Mouse (Mus musculus) brain, adult 2 months (tissue): Measurements from ENCODE around the gene Glb1l3.
"Not testable (repeated sequence)": the region's sequence is repeated elsewhere in the genome, so short reads cannot be mapped to it uniquely, and the experiment has no call there.

Experiments
- DNase-seq: peaks from one replicate; pipeline ENCODE4 v3.0.0; 2011; ENCODE audit warnings: low read depth, low spot score

The Glb1l3 gene

DNA sequence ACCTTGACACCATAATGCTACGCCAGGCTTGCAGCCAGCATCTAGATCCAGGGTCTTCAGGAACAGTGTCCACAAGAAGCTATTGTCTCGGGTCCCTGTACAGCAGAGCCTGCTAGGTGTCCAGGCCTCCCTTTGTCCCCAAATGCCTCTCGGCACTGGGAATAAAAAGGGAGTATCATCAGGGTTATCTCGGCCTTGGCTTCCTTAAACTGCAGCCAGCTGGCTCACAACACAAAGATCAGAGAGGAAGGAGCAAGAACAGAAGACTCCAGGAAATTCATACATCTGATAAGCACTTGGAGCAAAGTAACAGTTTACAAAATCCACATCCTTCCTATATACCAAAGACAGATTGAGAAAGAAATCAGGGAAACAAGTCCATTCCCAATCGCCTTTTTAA lies at the start of gene Glb1l3:
Glb1l3 (minus strand) TSS at position 140 of the 400 bp plus-strand sequence.
- no peak for DNase-seq

DNA sequence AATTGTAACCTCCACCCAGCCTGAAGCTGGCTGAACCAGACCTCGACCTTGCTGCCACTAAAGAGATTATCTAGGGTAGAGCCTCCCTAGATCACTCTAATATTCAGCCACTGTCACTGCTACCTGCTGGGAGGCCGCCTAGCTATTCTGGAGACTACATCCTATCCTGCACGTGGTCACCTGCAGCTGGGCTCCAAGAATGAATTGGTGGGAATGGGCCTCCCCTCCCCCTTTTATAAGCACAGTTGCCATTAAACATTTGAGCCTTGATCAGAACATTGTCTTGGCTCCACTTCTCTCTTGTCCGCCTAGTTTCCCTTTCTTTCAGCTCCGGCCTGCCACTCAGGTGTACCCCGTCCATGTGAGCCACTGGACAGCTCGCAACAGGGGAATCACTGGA lies 9.2 kb upstream of the Glb1l3 start:
- not testable (repeated sequence) for DNase-seq

DNA sequence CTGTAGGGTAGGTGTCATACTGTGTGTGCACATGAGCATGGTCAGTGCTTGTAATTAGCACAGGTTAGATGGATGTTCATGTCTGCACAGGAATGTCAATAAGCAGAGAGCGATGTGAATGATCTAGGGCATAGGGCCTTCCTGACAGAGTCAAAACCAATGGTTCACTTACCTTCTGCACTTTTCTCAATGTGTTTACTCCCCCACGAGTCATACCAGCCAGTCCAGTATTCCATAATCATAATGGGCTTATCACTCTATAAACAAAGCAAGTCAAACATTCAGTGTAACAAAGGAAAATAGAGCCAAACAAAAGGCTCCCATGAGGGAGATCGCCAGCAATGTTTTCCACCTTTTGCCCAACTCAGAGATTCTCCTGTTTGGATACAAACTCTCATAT lies 29.6 kb downstream of the Glb1l3 start:
- DNase-seq, result no peak

DNA sequence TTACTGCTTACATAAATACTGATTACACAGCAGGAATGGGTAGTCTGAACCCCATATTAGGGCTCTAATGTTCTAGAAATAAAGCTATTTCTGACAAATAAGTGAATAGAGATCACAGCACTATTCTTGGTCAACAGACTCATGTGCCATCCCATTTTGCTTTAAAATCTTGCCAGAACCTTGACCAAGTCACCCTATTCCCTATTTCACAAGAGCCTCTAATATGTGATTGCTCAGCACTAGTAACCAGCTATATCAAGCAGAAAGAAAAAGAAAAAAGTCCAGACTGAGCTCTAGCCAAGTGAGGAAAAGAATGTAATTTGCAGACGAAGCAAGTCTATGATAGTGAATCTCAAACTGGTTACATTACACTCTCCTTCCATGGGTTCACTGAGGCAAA lies 40.7 kb downstream of the Glb1l3 start:
- no peak for DNase-seq

DNA sequence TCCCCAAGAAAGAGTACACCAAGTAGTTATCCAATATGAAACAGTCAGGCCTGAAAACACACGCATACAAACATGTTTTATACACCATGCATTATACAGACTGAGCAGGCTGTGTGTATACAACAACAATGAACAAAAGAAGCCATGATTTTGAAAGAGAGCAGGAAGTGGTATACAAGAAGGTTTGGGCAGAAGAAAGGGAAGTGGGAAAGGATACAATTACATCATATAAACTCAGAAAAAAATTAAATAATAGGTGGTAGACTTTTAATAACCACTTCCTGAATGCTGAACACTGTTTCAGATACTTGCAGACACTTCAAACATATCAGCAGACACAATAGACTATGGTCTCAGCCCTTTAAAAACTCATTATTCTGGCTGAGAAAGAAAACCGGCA lies 52.0 kb downstream of the Glb1l3 start:
- DNase-seq, result no peak

DNA sequence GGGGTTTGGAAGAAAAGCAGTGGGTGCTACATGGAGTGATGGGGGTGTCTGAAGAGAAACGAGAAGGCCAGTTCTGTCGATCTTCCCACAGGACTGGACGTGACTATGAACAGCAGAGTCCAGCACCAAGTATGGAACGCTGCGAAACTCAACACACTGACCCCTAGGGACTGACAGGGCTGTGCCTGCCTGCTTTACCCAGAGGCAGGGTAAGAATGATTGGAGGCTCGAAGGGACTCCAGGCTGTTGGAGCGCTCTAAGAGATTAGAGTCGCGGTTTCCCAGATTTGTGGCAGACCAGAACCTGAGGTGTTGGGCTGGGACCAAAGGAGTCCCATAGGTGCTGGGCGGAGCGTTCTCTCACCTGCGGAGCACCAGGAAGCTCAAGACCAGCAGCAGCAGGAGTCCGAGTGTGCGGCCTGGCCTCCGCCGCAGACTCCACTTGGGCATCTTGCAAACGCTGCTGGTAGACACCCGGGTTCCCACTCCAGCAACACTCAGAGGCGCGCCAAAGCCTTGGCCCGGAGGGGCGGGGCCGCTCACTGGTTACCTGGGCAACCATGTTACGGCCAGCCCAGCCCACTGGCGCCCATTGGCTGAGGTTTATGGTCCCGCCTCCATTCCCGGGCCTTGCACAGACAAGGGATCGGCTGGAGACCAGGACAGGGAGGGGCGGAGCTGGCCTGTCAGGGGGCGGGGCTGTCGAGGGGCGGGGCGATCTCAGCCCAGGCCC lies 54.6 kb downstream of the Glb1l3 start, which contains the start of gene Glb1l2:
Glb1l2 (minus strand) TSS at position 534 of the 732 bp plus-strand sequence.
- peak; percentile 87 for DNase-seq

DNA sequence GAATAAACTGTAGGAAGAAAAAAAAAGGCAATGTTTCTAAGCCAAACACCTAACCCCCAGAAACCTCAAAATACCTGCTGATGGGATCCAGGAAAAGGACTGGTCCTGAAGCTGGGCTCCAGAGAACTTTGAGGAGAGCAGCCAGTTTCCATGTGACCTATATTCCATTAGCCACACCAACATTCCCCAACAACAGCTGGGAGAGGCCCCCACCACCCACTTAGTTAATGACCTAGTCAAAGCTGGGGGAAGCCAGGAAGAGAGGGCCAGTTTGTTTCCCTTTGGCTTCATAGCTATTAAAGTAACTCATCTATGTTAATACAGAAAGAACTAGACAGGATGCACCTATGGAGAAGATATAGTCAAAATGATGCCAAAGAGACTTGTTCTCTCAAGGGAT lies 56.4 kb downstream of the Glb1l3 start:
- DNase-seq, result no peak

DNA sequence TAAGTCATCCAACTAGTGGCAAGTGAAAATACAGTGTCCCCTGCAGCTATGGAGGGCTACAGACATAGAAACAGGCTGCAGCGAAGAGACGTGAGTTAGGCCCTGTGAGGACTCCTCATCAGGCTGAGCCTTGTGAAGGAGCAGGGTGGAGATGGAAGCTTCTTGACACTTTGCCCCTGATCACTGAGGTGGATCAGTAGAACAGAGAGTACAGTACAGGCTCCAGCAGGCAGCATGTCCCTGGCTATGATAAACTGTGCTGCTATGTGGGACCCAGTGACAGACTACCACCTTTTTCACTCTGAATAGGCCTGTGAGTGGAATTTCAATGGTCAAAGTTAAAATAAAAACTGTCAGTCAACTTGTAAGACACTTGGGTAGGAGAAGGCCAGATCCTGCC lies 60.3 kb downstream of the Glb1l3 start:
- no peak for DNase-seq

DNA sequence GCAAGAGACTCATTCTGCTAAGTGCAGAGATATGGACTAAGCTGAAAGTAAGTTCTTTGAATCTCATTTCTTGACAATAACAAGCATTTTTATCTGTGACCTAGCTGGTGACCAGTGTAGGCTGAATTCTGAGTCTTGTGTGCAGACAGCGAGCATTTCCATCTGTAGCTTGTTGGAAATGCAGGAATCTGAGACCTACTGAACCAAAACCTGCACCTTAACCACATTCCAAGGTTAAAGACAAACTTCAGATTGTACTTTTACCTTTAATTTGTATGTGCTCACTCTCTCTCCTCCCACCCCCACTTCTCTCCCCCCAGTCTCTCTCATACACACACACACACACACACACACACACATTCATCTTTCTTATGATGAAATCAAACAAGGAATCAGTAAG lies 62.0 kb downstream of the Glb1l3 start:
- no peak for DNase-seq

DNA sequence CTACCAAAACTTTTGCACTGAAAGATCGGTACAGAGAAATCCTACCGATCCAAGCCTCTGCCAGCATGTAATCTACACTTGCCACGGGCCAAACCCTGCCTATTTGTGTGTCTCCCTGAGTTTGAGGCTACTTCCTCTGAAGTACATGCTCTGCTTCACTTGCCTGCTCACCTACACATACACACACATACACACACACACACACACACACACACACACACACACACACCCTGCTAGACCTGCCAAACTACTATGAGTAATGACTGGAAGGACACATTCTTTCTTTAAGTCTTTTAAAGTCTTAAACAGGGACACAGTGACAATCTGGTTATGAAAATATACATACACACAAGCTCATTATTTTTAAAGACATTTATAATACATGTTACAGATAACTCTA lies 62.5 kb downstream of the Glb1l3 start:
- no peak for DNase-seq

DNA sequence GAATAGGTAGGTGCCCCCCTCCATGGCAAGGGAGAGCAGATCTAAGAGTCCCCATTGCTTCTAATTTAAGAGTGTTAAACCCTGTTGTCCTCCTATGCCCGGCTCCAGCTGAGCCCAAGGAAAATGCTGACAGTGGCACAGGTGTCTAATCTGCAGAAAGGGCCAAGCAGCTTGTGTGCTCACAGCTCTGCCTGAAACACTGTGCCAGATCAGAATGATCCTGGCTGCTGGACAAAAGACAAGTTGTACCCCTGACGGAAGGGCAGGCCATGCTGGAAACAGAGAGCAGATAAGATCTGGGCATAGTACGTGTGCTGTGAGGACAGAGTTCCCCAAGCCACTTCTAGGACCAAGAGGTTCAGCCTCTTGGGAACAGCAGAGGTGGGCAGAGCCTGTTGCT lies 67.9 kb downstream of the Glb1l3 start:
- DNase-seq, result peak; percentile 37

DNA sequence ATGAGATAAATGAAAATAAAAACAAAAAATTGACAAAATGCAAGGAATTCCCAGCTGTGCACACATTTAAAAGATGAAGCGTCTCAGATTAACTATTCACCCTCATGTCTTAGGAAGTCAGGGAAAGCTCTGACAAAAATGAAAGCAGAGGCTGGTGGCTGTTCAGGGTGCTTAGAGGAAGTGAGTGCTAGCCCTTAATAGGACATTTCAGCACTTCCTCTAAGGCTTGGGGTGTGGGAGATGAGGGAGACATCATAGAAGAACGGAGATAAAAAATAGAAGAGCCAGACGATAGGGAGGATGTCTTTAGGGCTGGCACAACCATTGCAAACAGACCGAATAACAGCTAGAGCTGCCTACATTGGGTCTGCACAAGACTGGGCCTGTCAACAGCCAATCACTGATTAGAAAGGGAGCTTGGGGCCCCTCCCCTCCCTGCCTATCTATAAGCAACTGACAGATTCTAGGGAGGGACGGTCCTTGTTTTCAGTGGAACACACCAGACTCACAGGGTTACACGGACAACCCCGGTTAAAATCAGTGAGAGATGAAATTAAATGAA lies 77.2 kb downstream of the Glb1l3 start:
- DNase-seq, result peak; percentile 40

DNA sequence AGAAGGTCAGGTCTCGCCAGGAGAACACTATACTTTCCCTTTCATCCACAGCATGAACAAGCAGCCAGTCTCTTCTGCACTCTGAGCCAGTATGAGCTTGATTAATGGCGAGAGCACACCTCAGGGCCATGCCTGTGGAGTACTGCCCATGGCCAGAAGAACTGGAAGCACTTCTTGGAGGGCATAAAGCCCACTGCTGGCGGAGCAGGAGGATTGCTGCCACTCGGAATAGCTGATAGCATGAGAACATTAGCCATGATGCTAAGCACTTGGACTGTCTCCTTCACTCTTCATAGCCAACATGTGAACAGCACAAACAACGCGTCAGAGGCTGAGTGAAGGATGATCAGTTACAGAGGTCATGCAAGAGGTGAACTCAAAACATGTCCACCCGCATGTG lies 82.3 kb downstream of the Glb1l3 start:
- no peak for DNase-seq

DNA sequence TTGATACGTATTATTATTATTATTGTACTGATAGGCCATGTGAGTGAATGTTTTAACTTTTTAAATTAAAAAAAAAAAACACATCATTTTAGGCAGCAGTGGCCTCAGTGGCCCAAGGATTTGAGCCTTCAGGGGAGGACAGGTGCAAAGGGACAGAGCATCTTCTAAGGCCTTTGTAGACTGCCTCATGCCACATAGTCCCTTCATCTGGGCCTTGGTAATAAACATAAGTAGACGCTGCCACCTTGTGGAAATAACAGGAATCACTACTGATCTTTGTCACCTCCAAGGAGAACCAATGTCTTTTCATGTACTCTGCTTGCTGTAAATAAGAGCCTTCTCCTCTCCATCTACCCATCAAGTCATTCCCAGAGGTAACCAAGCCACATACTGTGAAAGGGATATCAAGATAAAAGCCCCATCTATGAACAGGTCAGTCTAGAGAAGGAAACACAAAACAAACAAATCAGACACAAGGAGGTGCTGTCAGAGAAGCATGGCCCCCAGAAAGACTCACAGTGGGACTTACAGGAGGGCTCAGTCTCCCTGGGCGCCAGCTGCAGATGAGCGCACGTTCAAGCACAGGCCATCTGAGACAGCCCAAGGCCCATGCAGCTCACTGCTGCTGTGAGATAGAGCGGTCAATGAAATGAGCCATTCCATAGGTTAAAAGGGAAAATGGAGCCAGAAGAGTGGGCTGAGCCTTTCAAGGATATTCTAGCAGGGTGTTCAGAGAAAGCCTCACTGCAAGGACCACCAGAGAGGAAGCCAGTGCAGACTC lies 84.4 kb downstream of the Glb1l3 start:
- peak; percentile 84 for DNase-seq

DNA sequence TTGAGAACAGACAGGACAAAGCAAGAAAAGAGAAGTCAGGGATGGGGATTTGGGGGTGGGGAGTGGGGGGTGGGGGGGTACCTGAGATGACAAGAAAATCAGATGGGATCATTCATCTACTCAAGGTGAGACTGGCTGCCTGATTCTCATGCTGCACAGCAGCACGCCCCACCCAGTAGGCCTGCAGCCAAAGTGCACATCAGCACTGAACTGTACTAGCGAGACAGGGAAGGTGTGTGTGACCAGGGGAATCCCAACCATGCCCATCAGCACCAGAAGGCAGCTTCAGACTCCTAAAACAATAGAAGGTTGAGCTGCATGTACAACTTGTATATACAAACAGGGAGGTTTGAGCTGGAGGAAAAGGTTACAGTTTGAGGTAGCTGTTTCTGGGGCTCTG lies 85.0 kb downstream of the Glb1l3 start:
- no peak for DNase-seq

DNA sequence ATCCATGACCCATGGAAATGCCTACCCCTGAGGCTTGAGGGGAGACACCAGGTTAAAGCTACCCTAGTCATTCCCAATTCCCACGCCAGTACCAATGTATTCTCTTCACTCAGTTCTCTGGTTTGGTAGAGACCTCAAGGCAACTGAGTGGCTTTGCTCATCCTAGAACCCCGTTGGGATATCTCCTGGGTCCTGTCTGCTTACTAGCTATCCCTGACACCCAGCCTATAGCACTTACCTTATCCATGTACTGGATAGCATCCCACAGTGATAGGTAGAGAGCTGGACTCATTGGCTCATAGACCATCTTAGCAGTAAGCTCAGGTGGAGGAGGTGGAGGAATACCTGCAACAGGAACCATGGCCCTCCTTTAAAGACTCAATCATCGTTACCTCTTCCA lies 92.5 kb downstream of the Glb1l3 start:
- no peak for DNase-seq
